Mouse (Mus musculus) left cerebral cortex, adult 2 months (tissue): ENCODE measurements around the gene Gcfc2. TPM values are rescaled to one million over a fixed set of nuclear protein-coding genes. Genes with fewer than 3 reads are reported as not detected.

Source experiments
- DNase-seq, 2 experiments: peaks; one replicate each; pipeline ENCODE4 v3.0.0; 2021 to 2022; ENCODE audit warnings: low spot score in 2 of 2, mixed read lengths in 1 of 2; ENCODE audit errors: extremely low spot score in 1 of 2
- H3K27ac ChIP-seq: fragments of 200-600 bp; 2 replicates; pipeline ENCODE4 v1.8.1; 2022
- H3K4me3 ChIP-seq: fragments of 200-600 bp; 2 replicates; pipeline ENCODE4 v1.8.1; 2022
- CTCF ChIP-seq: fragments of 200-600 bp; IDR thresholded peaks from 2 replicates; pipeline ENCODE4 v1.8.1; 2022; ENCODE audit warnings: antibody characterized with exemption, mild to moderate bottlenecking, moderate library complexity
- intact Hi-C: fragments of 180-260 bp; cut with DNase I; formaldehyde crosslinking; loops from one replicate; pipeline ENCODE4 v1.15.1; 2025
- microRNA-seq, 2 experiments: library from miRNA; unstranded; fragments of <30 nt; microRNA quantifications; one replicate each; pipeline ENCODE4 v1.2.0; 2021
- total RNA-seq, 2 experiments: library from RNA; stranded (reverse); gene quantifications; 2 replicates each; pipeline ENCODE4 v1.2.3; 2021

Gene Gcfc2
- total RNA-seq, 2 experiments from 2014 or later: 9.6 to 11.3 TPM

- DNase-seq: no peak
- intact Hi-C loops: loop anchor here (2.0 to 10.0 kb wide), 2 partner anchors 56 to 978 kb away; no protein-coding TSS in a partner anchor
- Histone ChIP-seq H3K27ac (no peak overlapping the region), H3K4me3 (no peak overlapping the region)
- TF ChIP-seq CTCF: no peak
Observed at GRCm38 (mm10) chr6:81986599-81986998, 63.1 kb downstream of the Gcfc2 start.

- DNase-seq: peak; percentile 77 to 83
- intact Hi-C loops: loop anchor here (1.0 to 10.0 kb wide), 3 partner anchors 56 to 978 kb away; no protein-coding TSS in a partner anchor
- Histone ChIP-seq H3K4me3 (no peak overlapping the region), H3K27ac (peak overlapping the region; percentile 59)
- peak; percentile 67 for TF ChIP-seq CTCF
Observed at GRCm38 (mm10) chr6:81987010-81987409, 63.5 kb downstream of the Gcfc2 start.

GRCm38 (mm10) chr6:81987580-81987979, 64.1 kb downstream of the Gcfc2 start:
- peak in 1 of 2 experiments; percentile 51 for DNase-seq
- intact Hi-C loops: loop anchor here (1.0 to 10.0 kb wide), 3 partner anchors 55 to 977 kb away; no protein-coding TSS in a partner anchor
- Histone ChIP-seq H3K27ac (peak overlapping the region; percentile 59), H3K4me3 (no peak overlapping the region)
- TF ChIP-seq CTCF: no peak

GRCm38 (mm10) chr6:81988341-81988740, 64.9 kb downstream of the Gcfc2 start:
- H3K4me3 ChIP-seq: no peak overlapping the region
- no peak for DNase-seq
- H3K27ac ChIP-seq: peak overlapping the region; percentile 24
- no peak for TF ChIP-seq CTCF
- intact Hi-C loops: loop anchor here (10.0 kb wide), 1 partner anchor 976 kb away; no protein-coding TSS in a partner anchor

GRCm38 (mm10) chr6:81990049-81990810, 66.8 kb downstream of the Gcfc2 start:
- peak overlapping the region; percentile 59 for H3K27ac ChIP-seq
- DNase-seq: peak in 1 of 2 experiments; percentile 19
- H3K4me3 ChIP-seq: no peak overlapping the region
- no peak for TF ChIP-seq CTCF
- intact Hi-C loops: no loop called here

Small RNA genes within 50 kb of the gene (microRNA-seq; reads per million reads assigned to microRNA genes)
- 0 reads per million in 2 experiments for gene Mir468
- 0 reads per million in 2 experiments for gene Mir7232

Other genes starting within 250 kb of the Gcfc2 start
- gene Mrpl19, start 42.3 kb downstream of the Gcfc2 start, total RNA-seq: 10 to 100 TPM; 30.4 to 35.0 TPM
- gene Eva1a, start 117.4 kb downstream of the Gcfc2 start, total RNA-seq: 10 to 100 TPM; 13.0 to 13.8 TPM